8 mouse cellular contexts compared by ENCODE assay signal in the genomic region with DNA sequence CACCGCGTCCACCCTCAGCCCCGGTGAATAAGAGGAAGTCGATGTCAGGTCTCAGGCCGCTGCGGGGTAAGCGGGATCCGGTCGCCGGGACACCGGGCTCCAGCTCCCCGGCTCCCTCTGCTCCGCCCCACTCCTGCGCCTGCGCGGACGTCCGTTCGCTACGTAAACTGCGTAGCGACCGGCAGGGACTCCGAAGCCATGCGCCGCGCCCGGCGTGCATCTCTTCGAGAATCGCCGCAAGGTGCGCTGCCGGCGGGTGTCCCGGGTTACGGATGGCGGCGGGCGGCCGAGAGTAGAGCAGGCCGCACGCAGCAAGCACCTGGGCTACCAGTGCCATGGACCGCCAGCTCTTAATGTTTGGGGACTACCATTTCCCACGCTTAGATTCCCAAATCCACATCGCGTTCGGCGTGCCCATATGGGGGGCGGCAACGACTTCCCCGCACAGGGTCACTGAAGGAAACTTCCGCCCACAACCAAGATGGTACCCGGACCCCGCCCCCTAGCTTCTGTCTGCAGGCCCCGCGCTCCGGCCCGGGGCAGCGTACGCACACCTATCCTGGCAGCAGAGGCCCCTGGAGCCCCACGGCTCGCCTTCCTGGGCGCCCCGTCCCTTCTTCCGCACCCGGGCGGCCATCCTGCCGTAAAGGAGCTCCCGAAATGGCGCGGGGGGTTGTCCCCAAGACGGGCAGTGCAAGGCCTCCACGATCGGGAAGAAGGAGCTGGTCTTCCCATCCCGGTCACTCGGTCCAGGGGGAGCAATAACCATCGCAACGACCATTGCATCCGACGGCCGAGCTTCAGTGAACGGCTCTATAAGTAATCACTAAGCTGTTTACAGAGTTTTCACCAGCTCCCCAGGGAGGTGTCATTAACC. TPM values are rescaled to one million over a fixed set of nuclear protein-coding genes. Genes with fewer than 3 reads are reported as not detected.
DNase-seq lines count a peak whose midpoint lies in the region; ATAC-seq and TF ChIP-seq lines count a peak whose summit lies in the region.

A gene (plus strand): TSS at position 490 of the 877 bp plus-strand sequence.

- H3K9ac ChIP-seq in heart, embryonic 12.5 days: peak within 1 kb of the TSS; percentile 89
- H3K9ac ChIP-seq in kidney, postnatal 0 days (ENCODE audit: low read depth, low read length): peak within 1 kb of the TSS; percentile 87
- peak within 1 kb of the TSS; percentile 83 for H3K9ac ChIP-seq in liver, embryonic 11.5 days (ENCODE audit: low read depth, low read length)

- peaks cover 9% of the 10 kb centered on the region for H3K27me3 ChIP-seq in heart, embryonic 12.5 days (replicated peaks)
- H3K27me3 ChIP-seq in kidney, postnatal 0 days (ENCODE audit: insufficient read depth, low read length): no peaks in the 10 kb centered on the region
- H3K27me3 ChIP-seq in liver, embryonic 11.5 days (replicated peaks; ENCODE audit: control insufficient read depth, insufficient read depth, low read length): no peaks in the 10 kb centered on the region
- H3K27me3 ChIP-seq in myocyte (ENCODE audit: control insufficient read depth, insufficient read depth, insufficient read length): no peaks in the 10 kb centered on the region

- H3K4me1 ChIP-seq in brown adipose tissue, adult 24 weeks (ENCODE audit: control insufficient read depth, insufficient read depth, insufficient read length, low read length): peaks cover 5% of the 10 kb centered on the region; the same call in 1 of the 2 replicates
- H3K4me1 ChIP-seq in heart, embryonic 12.5 days (replicated peaks): peaks cover 23% of the 10 kb centered on the region
- peaks cover 19% of the 10 kb centered on the region for H3K4me1 ChIP-seq in kidney, postnatal 0 days (replicated peaks; ENCODE audit: insufficient read depth, low read length)
- peaks cover 16% of the 10 kb centered on the region for H3K4me1 ChIP-seq in liver, embryonic 11.5 days (replicated peaks; ENCODE audit: control insufficient read depth, insufficient read depth, low read length)

- peak; percentile 43 for TF ChIP-seq CTCF in kidney, postnatal 0 days (IDR thresholded peaks at IDR 0.05; ENCODE audit: low read depth)

- TF ChIP-seq POLR2A in myocyte (IDR thresholded peaks at IDR 0.05; ENCODE audit: insufficient read length, low read depth): peak; percentile 61

- peak within 1 kb of the TSS; percentile 82 for H3K4me3 ChIP-seq in brown adipose tissue, adult 24 weeks (ENCODE audit: insufficient read depth, low read depth, low read length)
- peak within 1 kb of the TSS; percentile 80 for H3K4me3 ChIP-seq in heart, embryonic 12.5 days
- peak within 1 kb of the TSS; percentile 87 for H3K4me3 ChIP-seq in kidney, postnatal 0 days (replicated peaks; ENCODE audit: low read depth, low read length)
- peak within 1 kb of the TSS; percentile 70 for H3K4me3 ChIP-seq in liver, embryonic 11.5 days (ENCODE audit: low read depth, low read length)
- peak within 1 kb of the TSS; percentile 98 for H3K4me3 ChIP-seq in myocyte

- peak within 1 kb of the TSS; percentile 13 for H3ac ChIP-seq in myocyte (ENCODE audit: control insufficient read depth, insufficient read length)

- peak; percentile 97 for DNase-seq in CD4-positive, CD25-positive, alpha-beta regulatory T cell, adult 2 months (ENCODE audit: low read depth, low spot score)
- peak; percentile 95 for DNase-seq in kidney, postnatal 0 days (ENCODE audit: low spot score)
- DNase-seq in liver, embryonic 11.5 days (ENCODE audit: low spot score): peak; percentile 94
- DNase-seq in spleen, postnatal 4 days (ENCODE audit: low spot score in 2 of 2): peak; percentile 95 to 99

- under 1% methylated on average over 83 of the region's 83 CpGs for WGBS in heart, embryonic 12.5 days
- under 1% methylated on average over 83 of the region's 83 CpGs for WGBS in kidney, postnatal 0 days
- under 1% methylated on average over 83 of the region's 83 CpGs for WGBS in liver, embryonic 11.5 days

- no peaks in the 10 kb centered on the region for H3K9me3 ChIP-seq in heart, embryonic 12.5 days (replicated peaks)
- H3K9me3 ChIP-seq in kidney, postnatal 0 days (replicated peaks; ENCODE audit: low read length): no peaks in the 10 kb centered on the region
- H3K9me3 ChIP-seq in liver, embryonic 11.5 days (ENCODE audit: control insufficient read depth, low read length): no peaks in the 10 kb centered on the region

- ATAC-seq in erythroid progenitor cell, adult 5-6 weeks (replicated peaks; ENCODE audit: low FRiP score, poor library complexity, severe bottlenecking): peak; percentile 73
- peak; percentile 83 for ATAC-seq in heart, embryonic 12.5 days (ENCODE audit: insufficient number of reproducible peaks, low FRiP score)
- ATAC-seq in kidney, postnatal 0 days (replicated peaks; ENCODE audit: low FRiP score, low read depth): peak; percentile 73
- ATAC-seq in liver, embryonic 11.5 days (replicated peaks; ENCODE audit: low FRiP score): peak; percentile 80

- H3K27ac ChIP-seq in brown adipose tissue, adult 24 weeks (replicated peaks; ENCODE audit: low read depth, low read length): peak within 1 kb of the TSS; percentile 84
- peak within 1 kb of the TSS; percentile 93 for H3K27ac ChIP-seq in heart, embryonic 12.5 days (ENCODE audit: poor library complexity, severe bottlenecking)
- H3K27ac ChIP-seq in kidney, postnatal 0 days: peak within 1 kb of the TSS; percentile 94
- peak within 1 kb of the TSS; percentile 87 for H3K27ac ChIP-seq in liver, embryonic 11.5 days (ENCODE audit: low read depth, low read length)

- peaks cover 14% of the 10 kb centered on the region for H3K79me2 ChIP-seq in myocyte (ENCODE audit: control insufficient read depth, insufficient read depth)

- peak within 1 kb of the TSS; percentile 98 for H3K4me2 ChIP-seq in heart, embryonic 12.5 days
- H3K4me2 ChIP-seq in kidney, postnatal 0 days (ENCODE audit: low read length): peak within 1 kb of the TSS; percentile 99
- peak within 1 kb of the TSS; percentile 96 for H3K4me2 ChIP-seq in liver, embryonic 11.5 days
- peak within 1 kb of the TSS; percentile 87 for H3K4me2 ChIP-seq in myocyte (ENCODE audit: low read depth)

- H3K36me3 ChIP-seq in heart, embryonic 12.5 days: peaks cover 15% of the 10 kb centered on the region
- H3K36me3 ChIP-seq in kidney, postnatal 0 days (ENCODE audit: insufficient read depth, low read length): peaks cover 6% of the 10 kb centered on the region; the same call in 1 of the 2 replicates
- H3K36me3 ChIP-seq in liver, embryonic 11.5 days (ENCODE audit: control insufficient read depth, insufficient read depth, low read length): 0 out of 2 replicates have a peak, but pooled peaks cover 3% of the 10 kb centered on the region
- no peaks in the 10 kb centered on the region for H3K36me3 ChIP-seq in myocyte (ENCODE audit: control insufficient read depth, insufficient read depth)

TF ChIP-seq in myocyte, 11 proteins besides CTCF, POLR2A, EP300 and RAD21:
- TF ChIP-seq SRF (IDR thresholded peaks at IDR 0.05; ENCODE audit: control insufficient read depth, insufficient read length, low read depth): peak; percentile 45
- peak; percentile 92 for TF ChIP-seq POLR2AphosphoS2 (IDR thresholded peaks at IDR 0.05; ENCODE audit: insufficient read length, low read depth)
- no peak for TF ChIP-seq CEBPB (IDR thresholded peaks at IDR 0.05; ENCODE audit: insufficient read depth, poor library complexity, severe bottlenecking)

RNA-seq across cellular contexts. Expression of the gene that starts here (rescaled TPM):
- 47.1 and 49.4 TPM in 2 replicates for polyA plus RNA-seq in brown adipose tissue, adult 24 weeks (2012; ENCODE audit: insufficient read depth, insufficient read length, missing spikeins)
- total RNA-seq in erythroid progenitor cell, adult 5-6 weeks (2015; ENCODE audit: low replicate concordance): 2.9 and 5.0 TPM in 2 replicates
- total RNA-seq in erythroid progenitor cell, adult 5-6 weeks (2017; ENCODE audit: low replicate concordance): 6.3 and 10.9 TPM in 2 replicates
- 53.4 and 54.5 TPM in 2 replicates for polyA plus RNA-seq in heart, embryonic 12.5 days (2016; fragmentation: Nextera tagmentation; extraction: Ambion mirVana)
- polyA plus RNA-seq in kidney, postnatal 0 days (2015; fragmentation: Nextera tagmentation; extraction: Ambion mirVana): 75.8 and 76.5 TPM in 2 replicates
- 51.9 and 54.7 TPM in 2 replicates for polyA plus RNA-seq in liver, embryonic 11.5 days (2014; fragmentation: Nextera tagmentation; extraction: Ambion mirVana)
- polyA plus RNA-seq in myocyte (2012; fragmentation: generic; extraction: Trizol): 76.1 TPM

Comparison
In these comparisons a context has a peak if more than half of its experiments do, and no peak if none do; other contexts are left out.
1. Peak in every context shown above with its lines: DNase-seq, ATAC-seq, H3K4me3 ChIP-seq and H3K27ac ChIP-seq.